Mouse (Mus musculus) limb, embryonic 14.5 days (tissue): ENCODE data around the gene Arhgap24. TPM values are rescaled to one million over a fixed set of nuclear protein-coding genes. Genes with fewer than 3 reads are reported as not detected.

Source experiments
- ATAC-seq: fragments of 200-750 bp; cut with Nextera tagmentation; 2 replicates; pipeline ENCODE4 v1.8.0; 2017; ENCODE audit warnings: low read depth, moderate number of reproducible peaks, moderate TSS enrichment; ENCODE audit not compliant: low FRiP score
- DNase-seq: peaks from one replicate; pipeline ENCODE4 v3.0.0-alpha.2; 2015; ENCODE audit warnings: low spot score
- H3K27ac ChIP-seq: fragments of 300-500 bp; sonication (generic); replicated peaks from 2 replicates; pipeline ENCODE4 v1.5.1; 2014; ENCODE audit warnings: low read depth, mild to moderate bottlenecking, low read length, moderate library complexity, mixed read lengths
- H3K27me3 ChIP-seq: fragments of 300-500 bp; sonication (generic); 2 replicates; pipeline ENCODE4 v1.6.1; 2014; ENCODE audit warnings: low read length, mixed read lengths; ENCODE audit not compliant: control insufficient read depth, insufficient read depth
- H3K36me3 ChIP-seq: fragments of 300-500 bp; sonication (generic); 2 replicates; pipeline ENCODE4 v1.6.1; 2014; ENCODE audit warnings: mild to moderate bottlenecking, low read length, moderate library complexity, mixed read lengths; ENCODE audit not compliant: control insufficient read depth, insufficient read depth
- H3K4me1 ChIP-seq: fragments of 300-500 bp; sonication (generic); 2 replicates; pipeline ENCODE4 v1.6.1; 2014; ENCODE audit warnings: antibody characterized with exemption, low read length, mixed read lengths; ENCODE audit not compliant: control insufficient read depth, insufficient read depth
- H3K4me2 ChIP-seq: fragments of 300-500 bp; sonication (generic); replicated peaks from 2 replicates; pipeline ENCODE4 v1.6.1; 2014; ENCODE audit warnings: low read depth, mild to moderate bottlenecking, low read length, moderate library complexity; ENCODE audit not compliant: severe bottlenecking
- H3K4me3 ChIP-seq: fragments of 300-500 bp; sonication (generic); replicated peaks from 2 replicates; pipeline ENCODE4 v1.5.1; 2014; ENCODE audit warnings: low read length
- H3K9ac ChIP-seq: fragments of 300-500 bp; sonication (generic); 2 replicates; pipeline ENCODE4 v1.6.1; 2014; ENCODE audit warnings: mild to moderate bottlenecking, low read depth, low read length, moderate library complexity; ENCODE audit not compliant: severe bottlenecking
- H3K9me3 ChIP-seq: fragments of 300-500 bp; sonication (generic); 2 replicates; pipeline ENCODE4 v1.6.1; 2016; ENCODE audit warnings: low read length; ENCODE audit not compliant: control insufficient read depth
- POLR2A ChIP-seq: fragments of 200-500 bp; IDR thresholded peaks from 2 replicates; pipeline ENCODE4 v1.8.0; 2012; ENCODE audit warnings: inconsistent platforms, mild to moderate bottlenecking, moderate library complexity, borderline replicate concordance; ENCODE audit not compliant: insufficient read depth, insufficient read length; ENCODE audit errors: extremely low read depth
- WGBS: fragments of 180-500 bp; shearing (Covaris S2); extraction: QIAGEN DNeasy Blood & Tissue Kit; methylation state at CpG from one replicate; pipeline ENCODE4 v1.1.7; 2014; 5-methylcytosine and 5-hydroxymethylcytosine counted together
- polyA plus RNA-seq, 2 experiments: library from polyadenylated mRNA; depleted of rRNA in 1 of 2; stranded (reverse) in 1 of 2; unstranded in 1 of 2; fragments of >200 nt; fragmentation: Nextera tagmentation in 1 of 2; extraction: Ambion mirVana in 1 of 2; gene quantifications; 2 replicates each; pipeline versions ENCODE4 v1.2.1 to v1.2.3; 2012 to 2014

The Arhgap24 gene
- polyA plus RNA-seq, 2 experiments, result 20.2 to 25.8 TPM

- ATAC-seq, result no peak; the same call in 1 of the 2 replicates
- H3K27me3 ChIP-seq, result no peaks in the 10 kb centered on the region
- 35% methylated on average over 4 of the region's 4 CpGs for WGBS
- no peak overlapping the region for H3K27ac ChIP-seq
- H3K9ac ChIP-seq, result no peak overlapping the region
- no peak overlapping the region for H3K4me2 ChIP-seq
- no peak overlapping the region for H3K4me3 ChIP-seq
- H3K9me3 ChIP-seq, result no peaks in the 10 kb centered on the region
- no peak for DNase-seq
- H3K36me3 ChIP-seq, result no peaks in the 10 kb centered on the region
- TF ChIP-seq POLR2A, result no peak
- H3K4me1 ChIP-seq, result 0 out of 2 replicates have a peak, but pooled peaks cover 4% of the 10 kb centered on the region
Measured at GRCm38 (mm10) chr5:102803675-102804074, 322.5 kb downstream of the Arhgap24 start.

- no peak overlapping the region for H3K4me3 ChIP-seq
- H3K9ac ChIP-seq, result no peak overlapping the region
- DNase-seq, result no peak
- H3K27ac ChIP-seq, result no peak overlapping the region
- 0 out of 2 replicates have a peak, but pooled peaks cover 4% of the 10 kb centered on the region for H3K4me1 ChIP-seq
- no peaks in the 10 kb centered on the region for H3K36me3 ChIP-seq
- no peaks in the 10 kb centered on the region for H3K9me3 ChIP-seq
- H3K27me3 ChIP-seq, result no peaks in the 10 kb centered on the region
- no peak for TF ChIP-seq POLR2A
- H3K4me2 ChIP-seq, result no peak overlapping the region
- no peak for ATAC-seq
Measured at GRCm38 (mm10) chr5:102807518-102807917, 326.3 kb downstream of the Arhgap24 start.

DNA sequence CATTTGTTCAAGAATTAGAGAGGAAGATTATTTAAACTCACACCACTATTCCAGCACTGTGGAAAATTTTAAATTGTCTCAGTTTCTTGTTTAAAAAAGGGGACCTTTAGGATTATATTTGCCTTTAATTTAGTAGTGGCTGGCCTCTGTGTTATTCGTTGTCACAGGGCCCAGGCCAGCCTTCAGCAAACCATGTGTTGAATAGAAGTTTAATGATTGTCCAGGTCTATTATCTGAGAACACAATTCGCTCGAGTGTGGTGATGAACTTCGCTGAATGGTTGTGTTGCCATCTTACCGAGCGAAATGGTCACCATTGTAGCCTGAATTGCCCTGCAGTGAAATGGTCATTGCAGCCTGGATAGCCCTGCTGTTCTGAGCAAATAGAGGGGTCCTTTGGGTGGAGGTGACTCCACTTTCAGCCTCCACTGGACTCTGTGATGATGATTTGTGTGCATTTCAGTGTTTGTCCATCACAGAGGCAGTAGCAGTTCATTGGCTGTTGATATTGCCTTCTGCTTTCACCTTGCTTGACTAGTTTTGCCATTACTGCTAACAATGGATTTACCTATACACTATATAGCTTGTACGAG, 329.3 kb downstream of the Arhgap24 start:
- no peaks in the 10 kb centered on the region for H3K27me3 ChIP-seq
- TF ChIP-seq POLR2A, result no peak
- no peak overlapping the region for H3K9ac ChIP-seq
- 74% methylated on average over 7 of the region's 7 CpGs for WGBS
- H3K4me2 ChIP-seq, result no peak overlapping the region
- no peaks in the 10 kb centered on the region for H3K36me3 ChIP-seq
- H3K4me3 ChIP-seq, result no peak overlapping the region
- ATAC-seq (no peak), DNase-seq (no peak)
- no peaks in the 10 kb centered on the region for H3K4me1 ChIP-seq
- H3K9me3 ChIP-seq, result no peaks in the 10 kb centered on the region
- H3K27ac ChIP-seq, result no peak overlapping the region

- DNase-seq, result no peak
- Histone ChIP-seq H3K36me3 (no peaks in the 10 kb centered on the region), H3K4me2 (no peak overlapping the region), H3K9me3 (no peaks in the 10 kb centered on the region), H3K4me1 (no peaks in the 10 kb centered on the region), H3K27ac (no peak overlapping the region), H3K9ac (no peak overlapping the region), H3K4me3 (no peak overlapping the region), H3K27me3 (no peaks in the 10 kb centered on the region)
- ATAC-seq, result no peak
- WGBS, result 31% methylated on average over 3 of the region's 3 CpGs
- TF ChIP-seq POLR2A, result no peak
Measured at GRCm38 (mm10) chr5:102813271-102813670, 332.1 kb downstream of the Arhgap24 start.

GRCm38 (mm10) chr5:102817641-102818040, 336.4 kb downstream of the Arhgap24 start:
- Histone ChIP-seq H3K9me3 (no peaks in the 10 kb centered on the region), H3K4me1 (no peaks in the 10 kb centered on the region), H3K9ac (no peak overlapping the region), H3K27me3 (no peaks in the 10 kb centered on the region), H3K4me3 (no peak overlapping the region), H3K4me2 (no peak overlapping the region), H3K27ac (no peak overlapping the region), H3K36me3 (no peaks in the 10 kb centered on the region)
- no peak for TF ChIP-seq POLR2A
- ATAC-seq (no peak), DNase-seq (no peak)
- 63% methylated on average over 7 of the region's 7 CpGs for WGBS
